Mouse (Mus musculus) frontal cortex, postnatal 25 days (tissue): Measurements from ENCODE around the gene Tfrc.

Source experiments
- DNase-seq, 2 experiments: peaks; one replicate each; pipeline ENCODE4 v3.0.0; 2022; ENCODE audit warnings: low spot score in 2 of 2

The Tfrc gene

DNA sequence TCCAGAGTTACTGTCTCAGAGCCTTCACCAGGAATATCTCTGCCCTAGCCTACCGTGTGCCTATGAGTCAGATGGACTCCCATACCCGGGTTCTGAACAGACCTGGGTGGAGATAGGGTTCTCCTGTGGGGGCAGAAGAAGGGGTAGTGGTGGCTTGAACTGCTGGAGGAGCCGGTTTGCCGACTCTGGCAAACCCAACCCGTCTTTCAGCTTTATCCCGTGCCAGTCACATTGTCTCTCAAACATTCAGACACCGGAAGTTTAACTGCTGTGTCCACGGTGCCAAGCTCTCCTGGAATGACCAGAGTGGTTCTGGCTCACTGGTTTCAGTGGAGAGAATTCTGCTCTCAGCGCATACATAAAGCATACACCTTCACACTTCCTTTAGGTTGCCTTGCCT lies 37.3 kb downstream of the Tfrc start:
- DNase-seq, result no peak

DNA sequence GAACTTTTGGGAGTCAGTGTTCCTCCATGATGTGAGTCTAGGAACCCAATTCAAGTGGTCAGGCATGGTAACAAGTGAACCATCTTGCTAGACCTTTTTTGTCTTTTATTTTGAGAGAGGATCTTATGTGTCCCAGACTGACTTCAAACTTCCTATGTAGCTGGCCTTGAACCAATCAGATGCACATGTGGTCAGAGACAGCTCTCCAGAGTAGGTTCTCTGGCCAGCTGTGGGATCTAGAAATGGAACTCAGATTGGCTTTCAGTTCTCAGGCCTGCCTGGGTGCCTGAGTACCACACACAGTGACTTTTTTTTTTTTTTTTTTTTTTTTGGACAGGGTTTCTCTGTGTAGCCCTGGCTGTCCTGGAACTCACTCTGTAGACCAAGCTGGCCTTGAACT lies 39.0 kb downstream of the Tfrc start:
- DNase-seq, result no peak

DNA sequence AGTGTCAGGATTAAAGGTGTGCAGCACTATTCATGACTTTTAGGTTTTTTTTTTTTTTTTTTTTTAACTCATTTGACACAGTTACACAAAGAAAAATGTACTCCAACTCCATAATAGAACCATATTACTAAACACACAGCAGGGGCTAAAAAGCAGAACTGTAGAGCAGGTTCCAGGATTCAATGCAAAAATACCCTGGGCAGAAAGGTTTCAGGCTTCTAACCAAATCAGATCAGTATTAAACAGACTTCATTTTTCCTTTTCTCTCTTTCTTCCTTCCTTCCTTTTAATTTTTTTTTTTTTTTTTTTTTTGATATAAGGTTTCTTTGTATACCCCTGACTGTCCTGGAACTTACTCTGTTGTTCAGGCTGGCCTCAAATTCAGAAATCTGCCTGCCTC lies 41.7 kb downstream of the Tfrc start:
- DNase-seq, result no peak

DNA sequence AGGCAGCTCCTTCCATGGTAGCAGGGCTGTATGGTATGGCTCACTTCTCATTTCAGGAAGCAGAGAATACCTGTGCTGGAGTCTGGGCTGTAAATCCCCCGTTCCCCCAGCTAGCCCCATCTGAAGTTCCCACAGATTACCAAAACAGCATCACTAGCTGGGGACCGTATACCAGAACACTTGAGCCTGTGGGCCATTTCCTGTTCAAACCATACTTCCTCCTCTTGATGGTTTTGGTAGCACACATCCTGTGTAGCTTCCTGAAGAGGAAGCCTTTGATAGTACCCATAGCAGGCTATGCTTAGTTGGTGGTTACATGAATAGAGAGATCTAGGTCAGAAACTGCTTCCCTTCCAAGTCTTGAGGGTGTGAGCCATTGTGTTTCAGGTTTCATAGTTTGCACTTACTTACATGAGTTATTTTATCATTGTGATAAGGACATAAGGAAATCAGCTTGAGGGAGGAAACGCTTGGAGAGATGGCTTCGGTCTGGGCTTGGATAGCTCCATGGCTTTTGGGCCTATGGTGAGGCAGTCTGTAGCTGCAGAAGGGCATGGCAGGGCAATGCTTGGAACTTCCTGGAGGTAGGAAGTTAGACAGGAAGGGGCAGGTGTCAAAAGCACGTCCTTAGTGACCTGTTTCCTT lies 42.4 kb downstream of the Tfrc start:
- no peak for DNase-seq

DNA sequence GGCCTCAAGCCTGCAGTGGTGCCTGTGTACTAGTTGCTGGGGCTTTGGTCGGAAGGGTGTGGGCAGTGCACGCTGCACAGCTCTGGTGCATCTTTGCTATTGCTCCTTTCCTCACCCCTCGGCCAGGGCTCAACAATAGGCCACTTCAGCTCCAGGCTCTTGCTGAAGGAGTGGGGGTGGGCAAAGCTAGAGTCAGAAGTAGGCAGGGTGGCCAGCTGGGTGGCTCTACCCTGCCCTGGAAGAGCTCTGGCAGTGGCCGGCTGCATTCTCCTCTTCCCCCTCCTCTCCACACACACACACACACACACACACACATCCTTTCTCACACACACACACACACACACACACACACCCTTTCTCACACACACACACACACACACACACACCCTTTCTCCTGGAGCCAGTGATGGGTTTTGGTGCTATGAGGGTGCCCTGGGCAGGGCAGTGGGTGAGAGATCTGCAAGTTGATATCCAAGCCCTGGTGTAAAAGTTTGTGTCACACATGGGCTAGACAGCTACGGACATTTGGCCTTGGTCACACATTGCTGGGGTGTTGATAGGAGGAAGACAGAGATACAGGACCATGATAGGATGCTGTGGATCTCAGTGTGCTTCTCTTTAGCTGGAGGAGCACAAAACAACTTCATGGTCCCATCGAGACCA lies 45.5 kb downstream of the Tfrc start:
- DNase-seq, result no peak

DNA sequence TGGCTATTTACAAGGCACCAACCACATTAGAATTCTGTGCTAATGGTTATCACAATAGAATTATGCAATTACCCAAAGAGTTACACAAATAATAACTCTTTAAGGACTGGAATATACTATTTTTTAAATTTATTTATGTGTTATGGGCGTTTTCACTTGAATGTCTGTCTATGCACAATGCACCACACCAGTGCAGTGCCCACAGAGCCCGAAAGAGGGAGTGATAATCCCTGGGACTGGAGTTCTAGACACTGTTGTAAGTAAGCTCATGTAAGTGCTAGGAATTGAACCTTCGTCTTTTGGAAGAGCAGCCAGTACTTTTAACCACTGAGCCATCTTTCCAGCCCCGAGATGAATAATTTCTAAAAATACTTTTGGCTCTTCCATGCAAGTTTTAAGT lies 46.8 kb downstream of the Tfrc start:
- DNase-seq, result no peak

DNA sequence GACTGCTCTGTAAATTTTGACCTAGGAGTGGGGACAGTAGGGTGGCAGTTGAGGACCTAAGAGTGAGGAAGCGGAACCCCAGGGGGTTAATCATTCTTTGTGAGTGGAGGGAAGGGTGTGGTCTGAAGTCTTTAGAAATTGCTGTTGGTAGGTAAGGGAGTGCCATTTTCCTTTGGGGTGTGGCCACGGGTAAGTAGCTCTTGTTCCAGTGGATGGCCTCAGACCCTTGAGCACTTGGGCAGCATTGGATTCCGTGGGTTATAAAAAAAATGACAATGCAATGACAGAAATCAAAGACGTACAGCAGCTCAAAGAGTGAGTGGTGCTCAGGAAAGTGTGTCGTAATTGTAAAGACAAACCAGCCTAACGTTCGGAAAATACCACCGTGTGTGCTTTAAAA lies 47.6 kb downstream of the Tfrc start:
- DNase-seq, result no peak

DNA sequence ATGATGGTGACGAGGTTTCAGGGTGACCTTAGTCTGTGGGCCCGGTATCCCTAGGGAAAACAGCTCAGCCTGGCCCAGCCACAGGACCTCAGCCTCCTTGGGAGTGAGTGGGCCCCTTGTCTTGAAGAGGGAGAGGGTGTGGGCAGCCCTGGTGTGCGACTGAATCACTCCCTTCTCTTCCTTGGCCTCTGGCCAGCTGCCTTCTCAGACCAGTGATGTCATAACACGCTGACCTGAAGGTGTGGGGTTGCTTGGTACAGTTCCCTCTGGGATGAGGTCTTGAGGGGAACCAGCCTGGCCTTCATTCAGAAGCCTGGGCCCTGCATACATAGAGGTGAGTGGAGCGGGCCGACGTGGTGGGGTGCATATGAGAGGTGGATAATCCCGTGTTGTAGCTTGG lies 48.1 kb downstream of the Tfrc start:
- DNase-seq, result no peak

DNA sequence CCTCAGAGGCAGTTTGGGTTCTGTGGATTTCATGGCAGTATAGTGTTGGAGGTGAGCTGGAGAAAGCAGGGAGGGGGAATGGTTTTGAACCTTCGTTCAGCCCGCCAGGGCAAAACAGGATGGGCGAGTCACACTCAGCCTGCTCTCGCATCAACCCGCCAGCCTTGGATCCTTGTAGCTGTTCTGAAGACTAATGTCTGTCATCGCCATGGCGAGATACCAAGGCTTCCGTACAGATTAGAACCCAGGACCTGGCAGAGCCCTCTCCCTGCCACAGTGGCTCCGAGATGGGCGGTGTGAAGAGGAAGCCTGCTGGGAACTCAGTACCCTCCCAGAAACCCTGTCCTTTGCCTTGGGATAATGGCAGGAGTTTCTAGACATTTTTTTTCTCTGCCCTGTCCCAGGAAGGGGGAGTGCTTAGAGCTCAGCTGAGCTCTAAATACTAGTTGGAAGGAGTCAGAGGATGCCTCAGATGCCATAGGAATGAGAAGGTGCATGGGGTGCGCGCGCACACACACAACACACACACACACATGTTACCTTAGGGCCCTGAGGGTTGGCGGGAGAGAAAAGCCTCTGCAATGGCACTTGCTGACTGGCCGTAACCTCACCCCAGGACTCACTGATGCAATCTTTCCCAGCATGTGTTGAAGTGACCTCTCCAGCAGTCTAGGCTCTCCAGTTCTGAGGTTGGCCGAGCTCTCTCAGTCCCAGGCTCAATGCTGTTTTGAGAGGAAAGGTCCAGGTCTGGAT lies 49.0 kb downstream of the Tfrc start:
- DNase-seq, result no peak

DNA sequence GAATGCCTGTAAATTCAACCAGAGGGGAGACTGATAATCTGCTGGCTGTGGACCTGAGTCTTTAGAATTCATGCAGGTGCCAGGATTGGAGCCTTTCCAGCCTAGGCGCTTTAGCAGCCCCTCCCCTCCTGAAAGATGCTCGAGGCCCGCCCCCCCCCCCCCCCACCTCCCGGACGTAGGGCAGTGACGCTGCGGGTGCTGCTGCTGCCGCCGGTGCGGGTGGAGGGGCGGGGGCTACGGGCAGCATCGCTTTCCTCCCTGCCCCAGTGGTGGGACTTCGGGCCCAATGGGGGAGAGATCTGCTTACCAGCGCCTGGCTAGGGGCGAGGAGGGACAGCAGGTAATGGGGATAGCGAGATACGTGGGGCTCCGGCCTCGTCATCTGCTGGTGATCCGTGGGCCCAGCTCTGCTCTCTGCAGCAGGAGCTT lies 50.0 kb downstream of the Tfrc start:
- DNase-seq, result no peak

DNA sequence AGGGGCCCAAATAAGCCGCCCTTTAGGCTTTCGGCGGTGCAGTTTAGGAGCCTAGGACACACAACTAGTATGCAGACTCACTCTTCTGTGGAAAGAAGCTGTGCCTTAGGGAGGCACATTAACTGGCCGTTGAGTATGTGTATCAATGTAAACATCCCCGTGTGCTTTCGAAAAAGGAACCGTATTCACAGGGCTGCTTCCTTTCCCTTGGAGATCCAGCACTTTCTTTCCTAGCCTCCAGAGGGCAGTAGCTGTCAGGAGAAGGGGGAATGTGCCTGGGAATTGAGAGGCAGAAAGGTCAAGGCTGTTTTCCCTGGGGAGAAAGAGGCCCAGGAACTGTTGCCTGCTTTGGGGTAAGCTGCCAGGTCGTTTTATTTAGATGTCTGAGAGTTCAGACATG lies 50.7 kb downstream of the Tfrc start:
- no peak for DNase-seq

DNA sequence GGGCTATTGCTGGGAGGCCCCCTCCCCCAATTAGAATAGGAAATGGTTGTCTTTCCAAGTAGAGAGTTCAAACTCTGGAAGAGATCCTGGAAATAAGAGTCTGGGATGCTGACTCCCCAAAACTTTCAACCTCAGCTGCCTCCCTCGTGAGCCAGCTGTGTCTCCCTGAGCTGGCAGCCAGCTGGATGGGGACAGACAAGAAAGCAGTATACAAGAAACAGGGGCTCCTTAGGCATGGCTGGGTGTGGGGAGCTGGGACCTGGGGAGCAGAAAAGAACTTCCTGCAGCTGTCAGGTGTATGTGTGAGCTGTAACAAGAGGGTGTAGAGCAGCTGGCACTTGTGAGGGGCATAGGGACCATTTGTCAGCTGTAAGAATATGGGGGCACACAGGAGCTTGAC lies 51.4 kb downstream of the Tfrc start:
- DNase-seq, result no peak

DNA sequence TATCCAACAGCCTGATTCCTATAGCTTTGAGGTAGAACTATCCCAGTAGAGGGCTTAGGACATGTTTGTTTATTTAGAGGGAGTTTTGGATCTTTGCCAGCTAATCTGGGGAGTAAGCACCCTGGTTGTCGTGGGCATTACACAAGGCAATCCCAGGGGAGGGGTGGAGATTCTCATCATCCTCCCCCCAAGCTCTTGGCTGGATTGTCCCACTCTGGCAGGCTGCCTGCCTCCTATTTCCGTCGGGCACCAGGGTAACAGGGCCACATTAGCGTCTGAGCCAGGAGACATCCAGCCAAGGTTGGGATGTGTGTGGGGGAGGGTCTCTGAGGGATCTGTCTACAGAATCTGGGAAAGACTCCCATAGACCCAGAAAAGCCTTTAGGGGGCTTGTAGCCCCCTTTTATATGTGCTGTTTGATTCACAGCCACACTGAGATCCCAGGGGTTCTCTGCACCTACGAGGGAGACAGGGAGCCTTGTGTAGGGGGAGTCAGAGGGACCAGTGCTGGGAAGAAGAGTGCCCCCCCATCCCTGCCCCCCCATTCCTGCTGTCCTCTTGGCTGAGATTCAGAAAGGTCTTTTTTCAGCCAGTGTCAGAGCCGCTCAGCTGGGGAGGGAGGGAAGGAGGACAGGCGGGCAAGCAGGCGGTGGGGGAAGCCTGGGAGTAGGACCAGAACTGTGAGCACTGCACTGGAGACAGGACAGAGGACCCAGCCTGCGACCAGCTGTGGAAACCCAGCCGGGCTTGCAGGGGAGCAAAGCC lies 52.0 kb downstream of the Tfrc start:
- DNase-seq, result peak in 1 of 2 experiments; percentile 59

DNA sequence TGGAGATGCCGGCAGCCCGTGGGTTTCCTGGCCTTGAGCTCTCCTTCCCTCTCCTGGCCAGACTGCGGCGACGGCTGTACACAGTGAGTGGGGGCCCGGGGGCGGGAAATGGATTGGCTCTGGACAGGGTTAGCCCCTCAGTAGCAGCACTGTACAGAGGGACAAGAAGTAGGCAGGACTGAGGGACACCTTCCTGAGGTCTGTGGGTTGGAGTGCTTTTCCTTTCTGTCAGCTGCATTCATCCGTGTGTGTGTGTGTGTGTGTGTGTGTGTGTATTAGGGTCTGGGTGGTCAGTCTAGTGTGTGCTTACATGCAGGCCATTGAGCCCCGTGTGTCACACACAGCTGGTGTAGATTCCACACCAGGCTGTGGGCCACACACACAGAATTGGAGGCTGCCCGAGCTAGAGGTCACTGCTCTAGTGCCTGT lies 52.8 kb downstream of the Tfrc start:
- DNase-seq, result no peak

DNA sequence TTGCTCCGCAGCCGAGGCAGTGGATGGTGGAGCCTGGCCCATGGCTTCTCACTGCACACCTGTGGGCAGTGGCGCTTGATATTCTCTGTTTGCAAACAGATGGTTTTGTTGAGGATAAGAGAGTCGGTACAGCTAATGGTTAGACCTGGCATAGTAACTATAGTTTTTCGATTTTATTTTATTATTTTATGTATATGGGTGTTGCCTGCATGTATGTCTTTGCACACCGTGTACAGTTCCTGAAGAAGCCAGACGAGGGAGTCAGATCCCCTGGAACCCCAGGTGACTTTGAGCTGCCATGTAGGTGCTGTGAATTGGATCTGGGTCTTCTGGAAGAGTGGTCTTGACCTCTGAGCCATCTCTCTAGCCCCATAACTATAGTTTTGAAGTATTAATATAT lies 53.7 kb downstream of the Tfrc start:
- DNase-seq, result no peak

DNA sequence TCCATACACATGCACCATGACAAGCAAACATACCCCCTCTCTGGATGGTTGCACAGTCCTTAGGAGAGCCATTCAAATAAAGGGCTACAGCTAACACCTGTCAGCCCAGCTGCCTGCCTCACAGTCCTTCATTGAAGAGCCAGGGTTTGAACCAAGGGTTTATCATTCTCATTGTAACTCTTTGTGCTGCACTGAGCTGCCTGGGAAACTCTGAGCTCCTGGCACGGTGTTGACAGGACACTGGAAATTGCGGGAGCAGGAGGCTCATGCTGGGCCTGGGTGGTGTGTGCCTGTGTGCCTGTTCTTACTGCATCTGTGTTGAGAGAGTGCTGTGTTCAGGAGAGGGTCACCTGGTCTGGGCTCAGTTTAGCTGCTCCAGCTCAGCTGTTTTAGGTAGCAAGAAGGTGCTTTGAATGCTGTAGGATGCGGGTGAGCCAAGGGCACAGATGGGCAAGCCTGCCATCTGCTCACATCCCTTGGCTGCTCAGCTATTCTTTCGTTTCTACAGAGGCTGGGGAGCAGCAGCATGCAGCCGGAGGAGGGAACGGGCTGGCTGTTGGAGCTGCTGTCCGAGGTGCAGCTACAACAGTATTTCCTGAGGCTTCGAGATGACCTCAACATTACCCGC lies 54.6 kb downstream of the Tfrc start:
- no peak for DNase-seq

DNA sequence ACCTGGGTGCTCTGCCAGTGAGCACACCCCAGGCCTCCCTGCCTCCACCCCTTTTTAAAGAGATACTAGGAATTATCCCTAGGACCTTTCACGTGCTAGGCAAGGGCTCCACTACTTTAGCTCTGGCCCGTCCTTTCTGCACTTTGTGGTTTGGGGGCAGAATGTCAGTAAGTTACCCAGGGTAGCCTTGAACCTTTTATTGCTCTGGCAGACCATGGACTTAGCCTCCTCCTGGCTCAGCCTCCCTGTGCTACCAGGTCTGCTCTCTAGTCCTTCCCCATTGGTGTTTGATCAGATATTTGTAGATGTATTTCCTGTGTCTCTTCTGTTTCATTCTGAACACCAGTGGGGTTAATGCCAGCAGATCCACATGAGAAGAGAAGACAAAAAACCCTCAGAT lies 55.5 kb downstream of the Tfrc start:
- no peak for DNase-seq

DNA sequence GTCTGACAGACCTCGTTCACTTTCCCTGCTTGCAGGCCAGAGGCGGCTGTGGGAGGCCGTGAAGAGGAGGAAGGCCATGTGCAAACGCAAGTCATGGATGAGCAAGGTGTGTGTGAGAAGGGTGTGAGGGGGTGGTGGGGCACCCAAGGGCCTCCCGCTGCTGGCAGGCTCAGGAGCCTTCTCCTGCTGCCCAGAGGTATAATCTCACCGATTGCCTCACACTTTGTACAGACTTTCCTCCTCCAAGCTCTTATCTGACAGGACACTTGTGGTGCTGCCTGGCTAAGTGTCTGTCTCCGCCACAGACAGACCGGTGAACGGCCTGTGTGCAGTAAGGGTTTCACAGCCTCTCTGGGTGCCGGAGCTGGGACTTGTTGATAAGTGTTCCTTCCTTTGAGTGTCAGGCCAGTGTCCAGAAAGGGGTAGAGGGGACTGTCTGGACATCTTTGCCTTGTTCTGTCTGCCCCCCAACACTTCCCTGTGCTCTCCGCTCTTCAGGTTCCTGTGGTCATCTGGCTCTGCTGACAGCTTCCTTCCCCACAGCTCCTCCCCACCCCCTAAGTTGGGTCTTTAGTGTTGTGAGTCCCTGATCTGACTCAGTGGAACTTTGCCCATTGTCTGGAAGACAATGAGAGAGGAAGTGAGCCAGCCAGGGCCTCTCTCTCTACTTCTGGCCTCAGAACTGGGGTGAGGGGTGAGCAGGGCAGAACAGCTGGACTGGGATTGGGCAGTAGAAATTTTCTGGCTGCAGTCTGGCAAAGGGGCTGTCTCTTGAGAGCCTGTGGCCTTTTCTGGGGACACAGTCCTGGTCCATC lies 57.3 kb downstream of the Tfrc start:
- DNase-seq, result no peak

DNA sequence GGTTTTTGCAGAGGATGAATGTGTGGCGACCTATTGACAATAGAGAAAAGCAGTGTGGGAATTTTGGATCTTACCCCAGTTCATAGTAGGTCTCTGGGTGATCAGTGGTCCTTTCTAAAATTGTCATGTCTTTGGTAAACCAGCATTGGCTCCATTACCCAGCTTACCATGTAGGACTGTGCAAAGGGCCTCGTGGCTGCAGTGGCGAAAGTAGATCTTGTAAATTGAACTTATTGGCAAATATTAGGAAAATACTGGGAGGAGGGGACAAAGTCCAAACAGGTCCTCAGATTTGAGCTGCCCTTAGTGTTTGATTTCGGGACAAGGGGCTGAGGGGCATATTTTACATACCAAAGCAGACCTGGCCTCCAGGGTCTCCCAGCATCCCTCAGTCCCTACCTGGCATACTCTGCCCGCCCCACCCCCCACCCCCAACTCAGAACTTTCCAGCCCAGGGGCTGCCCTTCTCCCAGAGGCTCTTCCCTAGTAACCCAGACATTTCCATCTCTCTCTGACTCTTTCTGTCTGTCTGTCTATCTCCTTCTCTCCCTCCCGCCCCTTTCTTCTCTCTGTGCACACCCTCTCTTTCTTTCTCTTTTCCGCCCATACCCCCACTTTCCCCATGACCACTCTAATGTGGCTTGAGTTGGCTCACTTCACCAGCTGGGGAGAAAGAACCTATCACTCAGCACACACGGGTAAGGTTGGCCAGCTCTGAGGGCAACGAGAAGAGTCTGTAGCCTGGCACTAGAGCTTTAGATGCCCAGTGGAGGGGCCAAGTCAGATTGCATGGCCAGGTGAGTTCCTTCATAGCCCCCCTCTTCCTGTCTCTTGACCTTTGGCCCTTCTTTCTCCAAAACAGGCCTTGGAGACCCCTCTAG lies 58.2 kb downstream of the Tfrc start:
- no peak for DNase-seq

DNA sequence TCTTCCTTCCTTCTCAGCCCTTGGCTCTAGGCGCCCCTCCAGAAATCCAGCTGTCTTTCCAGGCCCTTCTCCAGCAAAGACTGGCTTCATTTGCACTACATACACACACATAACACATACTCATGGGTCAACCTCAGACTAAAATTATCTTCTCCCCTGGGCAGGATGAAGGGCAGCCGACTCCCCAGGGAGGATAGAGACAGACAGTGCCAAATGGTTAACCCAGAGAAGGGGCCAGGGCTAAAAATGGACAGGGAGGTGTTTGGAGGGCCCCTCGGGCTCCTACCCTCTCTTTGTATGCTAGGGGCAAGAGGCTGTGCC lies 58.8 kb downstream of the Tfrc start:
- DNase-seq, result no peak
